Mouse (Mus musculus) spleen, adult 2 months (tissue): ENCODE results near the gene Rere. TPM values are rescaled to one million over a fixed set of nuclear protein-coding genes. Genes with fewer than 3 reads are reported as not detected.

ENCODE experiments used
- DNase-seq, 2 experiments: peaks; one replicate each; pipeline versions ENCODE4 v3.0.0 to v3.0.0-alpha.2; 2012 to 2021; ENCODE audit warnings: low spot score in 2 of 2, low read depth in 1 of 2
- H3K27ac ChIP-seq: fragments of 200-500 bp; 2 replicates; pipeline ENCODE4 v1.5.1; 2012; ENCODE audit warnings: low read length, inconsistent platforms; ENCODE audit not compliant: insufficient read depth
- H3K27me3 ChIP-seq: fragments of 200-500 bp; 2 replicates; pipeline ENCODE4 v1.6.1; 2012; ENCODE audit warnings: mild to moderate bottlenecking, moderate library complexity, low read length, inconsistent platforms; ENCODE audit not compliant: control insufficient read depth, insufficient read depth
- H3K36me3 ChIP-seq: fragments of 200-500 bp; 2 replicates; pipeline ENCODE4 v1.6.1; 2012; ENCODE audit warnings: mild to moderate bottlenecking, low read length, inconsistent platforms; ENCODE audit not compliant: control insufficient read depth, insufficient read depth
- H3K4me1 ChIP-seq: fragments of 200-500 bp; 2 replicates; pipeline ENCODE4 v1.6.1; 2011; ENCODE audit warnings: inconsistent platforms; ENCODE audit not compliant: control insufficient read depth, insufficient read depth, insufficient read length
- H3K4me3 ChIP-seq: fragments of 200-500 bp; 2 replicates; pipeline ENCODE4 v1.5.1; 2011; ENCODE audit warnings: mild to moderate bottlenecking, inconsistent platforms; ENCODE audit not compliant: insufficient read depth, insufficient read length; ENCODE audit errors: extremely low read depth
- CTCF ChIP-seq: fragments of 200-500 bp; IDR thresholded peaks from 2 replicates; pipeline ENCODE4 v1.5.1; 2011; ENCODE audit warnings: mild to moderate bottlenecking, inconsistent platforms; ENCODE audit not compliant: insufficient read depth, insufficient read length, insufficient replicate concordance; ENCODE audit errors: extremely low read depth
- POLR2A ChIP-seq: fragments of 200-500 bp; IDR thresholded peaks from 2 replicates; pipeline ENCODE4 v1.6.1; 2011; ENCODE audit warnings: low read depth, low read length, inconsistent platforms
- WGBS: fragments of 180-500 bp; shearing (Covaris S2); methylation state at CpG from one replicate; pipeline ENCODE4 v1.1.7; 2018; 5-methylcytosine and 5-hydroxymethylcytosine counted together
- polyA plus RNA-seq: library from polyadenylated mRNA; depleted of rRNA; stranded (reverse); fragments of >200 nt; gene quantifications from 2 replicates; pipeline ENCODE4 v1.2.3, GENCODE M21; 2012

The Rere gene
- polyA plus RNA-seq, 1 experiment: 66.2 TPM

DNA sequence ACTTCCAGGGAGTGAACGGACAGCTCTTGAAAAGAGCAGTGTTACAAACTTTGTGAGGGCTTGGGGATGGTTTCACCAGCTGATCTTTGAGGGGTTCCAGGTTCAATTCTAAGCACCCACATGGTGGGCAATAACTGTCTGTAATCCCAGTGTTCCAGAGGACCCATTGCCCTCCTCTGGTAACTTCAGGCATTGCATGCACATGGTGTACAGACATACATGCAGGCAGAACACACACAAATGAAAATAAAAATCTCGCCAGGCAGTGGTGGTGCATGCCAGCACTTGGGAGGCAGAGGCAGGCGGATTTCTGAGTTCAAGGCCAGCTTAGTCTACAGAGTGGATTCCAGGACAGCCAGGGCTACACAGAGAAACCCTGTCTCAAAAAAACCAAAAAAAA, 10.5 kb downstream of the Rere start:
- Histone ChIP-seq H3K27ac (no peak overlapping the region), H3K36me3 (no peaks in the 10 kb centered on the region), H3K4me3 (no peak overlapping the region), H3K4me1 (no peaks in the 10 kb centered on the region), H3K27me3 (no peaks in the 10 kb centered on the region)
- 95% methylated on average over 3 of the region's 3 CpGs for WGBS
- TF ChIP-seq CTCF (no peak), POLR2A (no peak)
- no peak for DNase-seq

DNA sequence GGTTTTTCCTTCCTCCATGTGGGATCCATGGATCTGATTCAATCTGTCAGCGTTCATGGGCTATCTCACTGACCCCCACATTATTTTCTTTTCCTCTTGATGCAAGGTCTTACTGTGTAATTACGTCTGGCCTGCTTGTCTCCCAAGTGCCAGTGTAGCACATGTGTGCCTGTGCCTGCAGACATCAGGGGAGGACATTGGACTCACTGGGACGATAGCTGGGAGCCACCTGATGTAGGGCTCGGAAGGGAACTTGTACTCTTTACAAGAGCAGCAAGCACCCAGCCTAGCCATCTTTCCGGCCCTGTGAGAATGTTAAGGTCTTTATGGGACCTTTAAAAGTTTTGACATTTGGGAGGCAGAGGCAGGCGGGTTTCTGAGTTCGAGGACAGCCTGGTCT, 13.4 kb downstream of the Rere start:
- DNase-seq: no peak
- WGBS: 92% methylated on average over 7 of the region's 7 CpGs
- Histone ChIP-seq H3K27me3 (no peaks in the 10 kb centered on the region), H3K4me1 (no peaks in the 10 kb centered on the region), H3K36me3 (no peaks in the 10 kb centered on the region), H3K4me3 (no peak overlapping the region), H3K27ac (no peak overlapping the region)
- TF ChIP-seq CTCF (no peak), POLR2A (no peak)

DNA sequence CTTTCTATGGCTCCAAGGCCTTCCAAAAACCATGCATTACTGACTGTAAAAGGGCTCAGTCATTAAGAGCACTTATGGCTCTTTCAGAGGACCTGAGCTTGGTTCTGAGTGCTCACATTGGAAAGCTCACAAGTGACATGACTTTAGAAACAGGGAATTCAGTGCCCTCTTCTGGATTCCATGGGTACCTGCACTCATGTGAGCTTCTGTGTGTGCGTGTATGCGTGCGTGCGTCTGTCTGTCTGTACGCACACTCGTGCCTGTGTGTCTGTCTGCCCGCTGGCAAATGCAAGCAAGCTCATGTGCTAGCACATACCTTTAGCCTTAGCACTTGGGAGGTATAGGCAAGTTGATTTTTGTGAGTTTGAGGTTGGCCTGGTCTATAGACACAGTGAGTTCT, 14.5 kb downstream of the Rere start:
- no peak overlapping the region for H3K4me3 ChIP-seq
- 95% methylated on average over 7 of the region's 7 CpGs for WGBS
- no peaks in the 10 kb centered on the region for H3K4me1 ChIP-seq
- no peak for DNase-seq
- H3K27ac ChIP-seq: no peak overlapping the region
- no peak for TF ChIP-seq CTCF
- TF ChIP-seq POLR2A: no peak
- H3K27me3 ChIP-seq: no peaks in the 10 kb centered on the region
- H3K36me3 ChIP-seq: no peaks in the 10 kb centered on the region

DNA sequence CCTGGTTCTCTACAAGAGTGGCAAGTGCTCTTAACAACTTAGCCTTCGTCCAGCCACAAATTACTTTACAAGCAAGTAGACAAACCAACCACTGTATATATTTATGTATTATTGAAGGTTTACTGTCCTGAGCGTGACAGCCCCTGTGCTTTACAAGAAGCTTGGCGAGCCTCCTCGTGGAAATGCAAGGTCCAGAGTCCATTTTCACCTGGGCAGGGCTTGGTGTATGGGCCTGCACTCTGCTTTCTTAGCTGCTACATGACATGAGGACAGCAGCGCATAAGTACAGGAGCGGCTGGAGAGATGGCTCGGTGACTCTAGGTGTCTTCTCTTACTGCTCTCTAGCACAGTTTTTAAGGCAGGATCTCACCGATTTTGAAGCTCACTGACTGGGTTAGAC, 21.3 kb downstream of the Rere start:
- H3K4me3 ChIP-seq: no peak overlapping the region
- no peaks in the 10 kb centered on the region for H3K4me1 ChIP-seq
- no peak for DNase-seq
- H3K27me3 ChIP-seq: no peaks in the 10 kb centered on the region
- WGBS: 91% methylated on average over 8 of the region's 8 CpGs
- no peak for TF ChIP-seq POLR2A
- no peak for TF ChIP-seq CTCF
- no peak overlapping the region for H3K27ac ChIP-seq
- H3K36me3 ChIP-seq: no peaks in the 10 kb centered on the region

DNA sequence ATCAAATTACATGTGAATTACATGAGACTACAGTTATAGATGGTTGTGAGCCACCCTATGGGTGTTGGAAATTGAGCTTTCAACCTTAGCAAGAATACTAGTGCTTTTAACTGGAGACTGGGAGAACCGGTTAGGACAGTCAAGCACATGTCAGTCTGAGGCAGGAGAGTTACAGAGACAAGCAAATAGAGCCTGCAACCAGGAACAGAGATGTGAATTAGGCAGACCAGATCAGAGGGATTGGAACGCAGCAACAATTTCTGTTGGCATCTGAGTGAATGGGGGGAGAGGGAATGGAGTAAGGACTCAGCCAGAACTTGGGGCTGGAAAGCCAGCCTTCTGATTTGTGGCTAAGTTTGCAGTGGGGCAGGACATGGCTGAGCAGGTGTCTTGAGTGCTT, 25.3 kb downstream of the Rere start:
- no peaks in the 10 kb centered on the region for H3K4me1 ChIP-seq
- no peak overlapping the region for H3K27ac ChIP-seq
- H3K27me3 ChIP-seq: no peaks in the 10 kb centered on the region
- 92% methylated on average over 2 of the region's 2 CpGs for WGBS
- no peak overlapping the region for H3K4me3 ChIP-seq
- TF ChIP-seq POLR2A (no peak), CTCF (no peak)
- H3K36me3 ChIP-seq: no peaks in the 10 kb centered on the region
- DNase-seq: no peak

DNA sequence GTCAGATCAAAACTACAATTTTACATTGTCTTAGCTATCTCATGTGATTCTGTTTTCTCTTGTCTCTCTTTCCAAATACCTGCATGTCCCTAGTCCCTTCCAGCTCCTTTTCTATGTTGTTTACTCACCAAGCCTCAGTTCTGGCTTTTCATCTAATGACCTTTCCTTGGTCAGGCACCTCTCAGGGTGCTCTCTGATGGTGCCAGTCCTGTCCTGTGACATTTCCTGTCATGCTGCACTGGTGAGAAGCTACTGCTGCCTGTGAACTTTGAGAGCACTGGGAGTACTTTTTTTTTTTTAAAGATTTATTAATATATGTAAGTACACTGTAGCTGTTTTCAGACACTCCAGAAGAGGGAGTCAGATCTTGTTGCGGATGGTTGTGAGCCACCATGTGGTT, 25.8 kb downstream of the Rere start:
- H3K4me1 ChIP-seq: no peaks in the 10 kb centered on the region
- no peaks in the 10 kb centered on the region for H3K27me3 ChIP-seq
- no peak overlapping the region for H3K27ac ChIP-seq
- no peak for TF ChIP-seq CTCF
- no peak for TF ChIP-seq POLR2A
- WGBS: 93% methylated on average over 1 of the region's 1 CpGs
- DNase-seq: no peak
- no peaks in the 10 kb centered on the region for H3K36me3 ChIP-seq
- H3K4me3 ChIP-seq: no peak overlapping the region

DNA sequence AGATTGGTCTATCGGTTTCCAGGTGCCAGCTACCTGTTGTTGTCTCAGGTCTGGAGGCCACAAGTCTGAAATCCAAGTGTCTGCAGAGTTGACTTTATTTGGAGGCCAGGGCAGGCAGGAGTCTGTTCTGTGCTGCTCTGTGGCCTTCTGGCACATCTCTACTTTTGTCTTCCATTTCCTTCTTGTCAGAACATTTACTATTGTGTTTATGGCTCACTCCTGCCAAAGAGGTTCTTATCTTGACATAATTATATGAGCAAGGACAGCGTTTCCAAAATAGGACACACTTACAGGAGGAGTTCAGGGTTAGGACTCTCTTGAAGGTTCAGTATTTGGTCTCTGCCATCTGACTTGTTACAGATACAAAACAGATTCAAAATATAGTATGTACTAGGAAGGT, 30.0 kb downstream of the Rere start:
- Histone ChIP-seq H3K27me3 (no peaks in the 10 kb centered on the region), H3K4me1 (no peaks in the 10 kb centered on the region), H3K4me3 (no peak overlapping the region), H3K36me3 (no peaks in the 10 kb centered on the region), H3K27ac (no peak overlapping the region)
- WGBS: 82% methylated on average over 2 of the region's 2 CpGs
- DNase-seq: no peak
- TF ChIP-seq POLR2A (no peak), CTCF (no peak)

DNA sequence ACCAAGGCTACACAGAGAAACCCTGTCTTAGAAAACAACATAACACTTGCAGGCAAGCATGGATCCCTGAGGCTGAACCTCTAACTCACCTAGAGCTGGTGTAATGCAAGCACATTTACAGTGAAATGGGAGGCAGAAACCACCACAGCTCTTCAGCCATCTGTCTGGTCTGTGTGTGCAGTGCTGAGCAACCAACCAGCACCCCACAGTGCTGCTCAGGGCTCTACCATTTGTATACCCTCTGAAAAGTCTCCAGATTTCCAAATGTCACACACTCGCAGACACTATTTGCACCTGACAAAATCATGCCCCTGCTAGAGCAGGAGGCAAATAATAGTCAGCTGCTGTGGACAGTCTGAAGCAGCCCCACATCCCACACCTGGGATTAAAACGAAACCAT, 31.2 kb downstream of the Rere start:
- DNase-seq: no peak
- no peaks in the 10 kb centered on the region for H3K36me3 ChIP-seq
- no peak overlapping the region for H3K27ac ChIP-seq
- H3K4me1 ChIP-seq: no peaks in the 10 kb centered on the region
- TF ChIP-seq POLR2A (no peak), CTCF (no peak)
- 88% methylated on average over 2 of the region's 2 CpGs for WGBS
- no peaks in the 10 kb centered on the region for H3K27me3 ChIP-seq
- no peak overlapping the region for H3K4me3 ChIP-seq
